Mouse (Mus musculus): ENCODE measurements around the gene Fryl. TPM values are rescaled to one million over a fixed set of nuclear protein-coding genes. Genes with fewer than 3 reads are reported as not detected.

Gene Fryl
- polyA plus RNA-seq, 1 experiment from 2014 or later, result 44.3 TPM

- WGBS, result 66% methylated on average over 5 of the region's 5 CpGs
- no peak overlapping the region for H3K4me2 ChIP-seq (replicated peaks; ENCODE audit: low read depth, low read length)
- no peaks in the 10 kb centered on the region for H3K27me3 ChIP-seq (ENCODE audit: control insufficient read depth, insufficient read depth, low read length)
- no peak overlapping the region for H3K27ac ChIP-seq (ENCODE audit: low read depth, low read length)
- H3K4me1 ChIP-seq (ENCODE audit: control insufficient read depth, insufficient read depth, low read length), result no peaks in the 10 kb centered on the region
- H3K9ac ChIP-seq (ENCODE audit: low read depth, low read length), result no peak overlapping the region
- no peak for ATAC-seq (ENCODE audit: low FRiP score, low TSS enrichment)
- no peak overlapping the region for H3K4me3 ChIP-seq (ENCODE audit: low read length)
- H3K9me3 ChIP-seq (ENCODE audit: control insufficient read depth, low read length), result no peaks in the 10 kb centered on the region
- no peaks in the 10 kb centered on the region for H3K36me3 ChIP-seq (ENCODE audit: control insufficient read depth, insufficient read depth, low read length)
These were observed 30.2 kb upstream of the Fryl start for GRCm38 (mm10) chr5:73286603-73287002.

- WGBS, result 90% methylated on average over 3 of the region's 3 CpGs
- no peak overlapping the region for H3K9ac ChIP-seq (ENCODE audit: low read depth, low read length)
- H3K36me3 ChIP-seq (ENCODE audit: control insufficient read depth, insufficient read depth, low read length), result no peaks in the 10 kb centered on the region
- H3K27ac ChIP-seq (ENCODE audit: low read depth, low read length), result no peak overlapping the region
- H3K9me3 ChIP-seq (ENCODE audit: control insufficient read depth, low read length), result no peaks in the 10 kb centered on the region
- no peaks in the 10 kb centered on the region for H3K4me1 ChIP-seq (ENCODE audit: control insufficient read depth, insufficient read depth, low read length)
- no peak for ATAC-seq (ENCODE audit: low FRiP score, low TSS enrichment)
- H3K4me2 ChIP-seq (replicated peaks; ENCODE audit: low read depth, low read length), result no peak overlapping the region
- no peaks in the 10 kb centered on the region for H3K27me3 ChIP-seq (ENCODE audit: control insufficient read depth, insufficient read depth, low read length)
- H3K4me3 ChIP-seq (ENCODE audit: low read length), result no peak overlapping the region
These were observed 29.1 kb upstream of the Fryl start for GRCm38 (mm10) chr5:73285470-73285978.

GRCm38 (mm10) chr5:73284046-73284445 lies 27.6 kb upstream of the Fryl start:
- no peak overlapping the region for H3K4me2 ChIP-seq (replicated peaks; ENCODE audit: low read depth, low read length)
- peaks cover 9% of the 10 kb centered on the region for H3K4me1 ChIP-seq (ENCODE audit: control insufficient read depth, insufficient read depth, low read length)
- H3K36me3 ChIP-seq (ENCODE audit: control insufficient read depth, insufficient read depth, low read length), result no peaks in the 10 kb centered on the region
- H3K27ac ChIP-seq (ENCODE audit: low read depth, low read length), result no peak overlapping the region
- H3K9ac ChIP-seq (ENCODE audit: low read depth, low read length), result no peak overlapping the region
- no peaks in the 10 kb centered on the region for H3K9me3 ChIP-seq (ENCODE audit: control insufficient read depth, low read length)
- no peak for ATAC-seq (ENCODE audit: low FRiP score, low TSS enrichment)
- H3K4me3 ChIP-seq (ENCODE audit: low read length), result no peak overlapping the region
- no peaks in the 10 kb centered on the region for H3K27me3 ChIP-seq (ENCODE audit: control insufficient read depth, insufficient read depth, low read length)

- H3K4me2 ChIP-seq (replicated peaks; ENCODE audit: low read depth, low read length), result no peak overlapping the region
- 52% methylated on average over 4 of the region's 4 CpGs for WGBS
- H3K9me3 ChIP-seq (ENCODE audit: control insufficient read depth, low read length), result no peaks in the 10 kb centered on the region
- no peak overlapping the region for H3K4me3 ChIP-seq (ENCODE audit: low read length)
- H3K36me3 ChIP-seq (ENCODE audit: control insufficient read depth, insufficient read depth, low read length), result no peaks in the 10 kb centered on the region
- no peaks in the 10 kb centered on the region for H3K27me3 ChIP-seq (ENCODE audit: control insufficient read depth, insufficient read depth, low read length)
- H3K27ac ChIP-seq (ENCODE audit: low read depth, low read length), result no peak overlapping the region
- no peak for ATAC-seq (ENCODE audit: low FRiP score, low TSS enrichment)
- no peak overlapping the region for H3K9ac ChIP-seq (ENCODE audit: low read depth, low read length)
- peaks cover 15% of the 10 kb centered on the region for H3K4me1 ChIP-seq (ENCODE audit: control insufficient read depth, insufficient read depth, low read length)
These were observed 24.1 kb upstream of the Fryl start for GRCm38 (mm10) chr5:73280567-73280850.

- Histone ChIP-seq H3K4me2 (replicated peaks; ENCODE audit: low read depth, low read length) (0 out of 2 replicates have a peak overlapping the region, but pooled peaks have one; percentile 3), H3K27ac (ENCODE audit: low read depth, low read length) (peak overlapping the region; percentile 56; the same call in 1 of the 2 replicates), H3K4me3 (ENCODE audit: low read length) (no peak overlapping the region), H3K36me3 (ENCODE audit: control insufficient read depth, insufficient read depth, low read length) (no peaks in the 10 kb centered on the region), H3K9me3 (ENCODE audit: control insufficient read depth, low read length) (no peaks in the 10 kb centered on the region), H3K27me3 (ENCODE audit: control insufficient read depth, insufficient read depth, low read length) (no peaks in the 10 kb centered on the region), H3K4me1 (ENCODE audit: control insufficient read depth, insufficient read depth, low read length) (peaks cover 15% of the 10 kb centered on the region), H3K9ac (ENCODE audit: low read depth, low read length) (peak overlapping the region; percentile 9; the same call in 1 of the 2 replicates)
- no peak for ATAC-seq (ENCODE audit: low FRiP score, low TSS enrichment)
- WGBS, result 37% methylated on average over 4 of the region's 4 CpGs
These were observed 23.5 kb upstream of the Fryl start for GRCm38 (mm10) chr5:73279732-73280566.

- no peak for ATAC-seq (ENCODE audit: low FRiP score, low TSS enrichment)
- H3K27ac ChIP-seq (ENCODE audit: low read depth, low read length), result peak overlapping the region; percentile 56; the same call in 1 of the 2 replicates
- 0 out of 2 replicates have a peak overlapping the region, but pooled peaks have one; percentile 3 for H3K4me2 ChIP-seq (replicated peaks; ENCODE audit: low read depth, low read length)
- H3K9me3 ChIP-seq (ENCODE audit: control insufficient read depth, low read length), result no peaks in the 10 kb centered on the region
- H3K4me1 ChIP-seq (ENCODE audit: control insufficient read depth, insufficient read depth, low read length), result peaks cover 15% of the 10 kb centered on the region
- WGBS, result 30% methylated on average over 10 of the region's 10 CpGs
- H3K9ac ChIP-seq (ENCODE audit: low read depth, low read length), result no peak overlapping the region
- no peaks in the 10 kb centered on the region for H3K27me3 ChIP-seq (ENCODE audit: control insufficient read depth, insufficient read depth, low read length)
- H3K4me3 ChIP-seq (ENCODE audit: low read length), result no peak overlapping the region
- no peaks in the 10 kb centered on the region for H3K36me3 ChIP-seq (ENCODE audit: control insufficient read depth, insufficient read depth, low read length)
These were observed 22.8 kb upstream of the Fryl start for GRCm38 (mm10) chr5:73279190-73279589.

- WGBS, result 73% methylated on average over 2 of the region's 2 CpGs
- ATAC-seq (ENCODE audit: low FRiP score, low TSS enrichment), result no peak
These were observed 18.5 kb upstream of the Fryl start for GRCm38 (mm10) chr5:73274941-73275340.

GRCm38 (mm10) chr5:73273171-73273570 lies 16.8 kb upstream of the Fryl start:
- H3K9me3 ChIP-seq (ENCODE audit: control insufficient read depth, low read length), result no peaks in the 10 kb centered on the region
- 74% methylated on average over 4 of the region's 4 CpGs for WGBS
- ATAC-seq (ENCODE audit: low FRiP score, low TSS enrichment), result no peak
- H3K27me3 ChIP-seq (ENCODE audit: control insufficient read depth, insufficient read depth, low read length), result no peaks in the 10 kb centered on the region
- no peak overlapping the region for H3K4me3 ChIP-seq (ENCODE audit: low read length)
- H3K4me1 ChIP-seq (ENCODE audit: control insufficient read depth, insufficient read depth, low read length), result no peaks in the 10 kb centered on the region
- H3K27ac ChIP-seq (ENCODE audit: low read depth, low read length), result no peak overlapping the region
- no peak overlapping the region for H3K9ac ChIP-seq (ENCODE audit: low read depth, low read length)
- H3K4me2 ChIP-seq (replicated peaks; ENCODE audit: low read depth, low read length), result no peak overlapping the region
- no peaks in the 10 kb centered on the region for H3K36me3 ChIP-seq (ENCODE audit: control insufficient read depth, insufficient read depth, low read length)

More at GRCm38 (mm10) chr5:73274941-73275340, 18.5 kb upstream of the Fryl start:
- no peaks in the 10 kb centered on the region for H3K36me3 ChIP-seq (ENCODE audit: control insufficient read depth, insufficient read depth, low read length)
- H3K9ac ChIP-seq (ENCODE audit: low read depth, low read length), result no peak overlapping the region
- H3K27me3 ChIP-seq (ENCODE audit: control insufficient read depth, insufficient read depth, low read length), result no peaks in the 10 kb centered on the region
- H3K4me1 ChIP-seq (ENCODE audit: control insufficient read depth, insufficient read depth, low read length), result peaks cover 15% of the 10 kb centered on the region
- H3K9me3 ChIP-seq (ENCODE audit: control insufficient read depth, low read length), result no peaks in the 10 kb centered on the region
- H3K4me3 ChIP-seq (ENCODE audit: low read length), result no peak overlapping the region
- no peak overlapping the region for H3K27ac ChIP-seq (ENCODE audit: low read depth, low read length)
- H3K4me2 ChIP-seq (replicated peaks; ENCODE audit: low read depth, low read length), result no peak overlapping the region

- 73% methylated on average over 6 of the region's 6 CpGs for WGBS
- no peak for ATAC-seq (ENCODE audit: low FRiP score, low TSS enrichment)
- Histone ChIP-seq H3K27me3 (ENCODE audit: control insufficient read depth, insufficient read depth, low read length) (no peaks in the 10 kb centered on the region), H3K9me3 (ENCODE audit: control insufficient read depth, low read length) (no peaks in the 10 kb centered on the region), H3K4me1 (ENCODE audit: control insufficient read depth, insufficient read depth, low read length) (no peaks in the 10 kb centered on the region), H3K27ac (ENCODE audit: low read depth, low read length) (no peak overlapping the region), H3K9ac (ENCODE audit: low read depth, low read length) (no peak overlapping the region), H3K36me3 (ENCODE audit: control insufficient read depth, insufficient read depth, low read length) (no peaks in the 10 kb centered on the region), H3K4me3 (ENCODE audit: low read length) (no peak overlapping the region), H3K4me2 (replicated peaks; ENCODE audit: low read depth, low read length) (no peak overlapping the region)
These were observed 14.2 kb upstream of the Fryl start for GRCm38 (mm10) chr5:73270612-73271011.

All from kidney, embryonic 14.5 days (tissue).